Mouse (Mus musculus): ENCODE results near the gene Crip3. TPM values are rescaled to one million over a fixed set of nuclear protein-coding genes. Genes with fewer than 3 reads are reported as not detected.

Crip3 gene
- total and polyA plus RNA-seq, 3 experiments = not detected

- TF ChIP-seq TBP (IDR thresholded peaks at IDR 0.05; ENCODE audit: low read depth, low read length) (no peak), CHD2 (IDR thresholded peaks at IDR 0.05; ENCODE audit: low read length) (no peak), UBTF (IDR thresholded peaks at IDR 0.05; ENCODE audit: borderline replicate concordance, insufficient read depth, low read depth, low read length) (no peak), MAZ (IDR thresholded peaks at IDR 0.05; ENCODE audit: low read depth, low read length) (no peak), POLR2A (IDR thresholded peaks at IDR 0.05; ENCODE audit: control insufficient read depth in 1 of 2, insufficient read depth in 1 of 2, low read depth in 1 of 2, low read length in 2 of 2, poor library complexity in 1 of 2) (no peak), POLR2AphosphoS2 (IDR thresholded peaks at IDR 0.05; ENCODE audit: low read length) (no peak), NRF1 (IDR thresholded peaks at IDR 0.05; ENCODE audit: insufficient read depth, low read depth, low read length, poor library complexity, severe bottlenecking) (no peak), MEF2A (IDR thresholded peaks at IDR 0.05; ENCODE audit: extremely low read depth, insufficient replicate concordance, low read depth, low read length, poor library complexity, severe bottlenecking) (no peak), MAFK (IDR thresholded peaks at IDR 0.05; ENCODE audit: borderline replicate concordance, low read depth, low read length) (no peak), MYC (IDR thresholded peaks at IDR 0.05; ENCODE audit: low read depth, low read length) (no peak), TCF12 (IDR thresholded peaks at IDR 0.05; ENCODE audit: low read depth, low read length) (no peak), ZKSCAN1 (IDR thresholded peaks at IDR 0.05; ENCODE audit: low read depth, low read length) (no peak), E2F4 (IDR thresholded peaks at IDR 0.05; ENCODE audit: borderline replicate concordance, low read depth, low read length) (no peak), KAT2A (conservative IDR thresholded peaks at IDR 0.05; ENCODE audit: low read depth, low read length) (no peak), MXI1 (IDR thresholded peaks at IDR 0.05; ENCODE audit: low read depth, low read length) (no peak), JUND (IDR thresholded peaks at IDR 0.05; ENCODE audit: low read depth, low read length) (no peak), MAX (IDR thresholded peaks at IDR 0.05; ENCODE audit: low read length) (no peak), POLR2AphosphoS5 (IDR thresholded peaks at IDR 0.05; ENCODE audit: borderline replicate concordance, low read depth, low read length) (no peak), ETS1 (IDR thresholded peaks at IDR 0.05; ENCODE audit: low read depth, low read length) (no peak), CTCF (IDR thresholded peaks at IDR 0.05 in 2 of 3, conservative IDR thresholded peaks at IDR 0.05 in 1 of 3; ENCODE audit: control insufficient read depth in 1 of 3, insufficient read depth in 1 of 3, low read depth in 2 of 3, low read length in 3 of 3, poor library complexity in 1 of 3, severe bottlenecking in 1 of 3) (no peak)
- Histone ChIP-seq H3K4me3 (ENCODE audit: control insufficient read depth in 1 of 2, insufficient read depth in 1 of 2, low read depth in 2 of 2, low read length in 2 of 2) (no peak overlapping the region), H3K79me2 (ENCODE audit: control insufficient read depth, insufficient read depth, low read length, poor library complexity) (no peaks in the 10 kb centered on the region), H3K27ac (ENCODE audit: control insufficient read depth, low read depth, low read length) (no peak overlapping the region), H3K27me3 (ENCODE audit: control insufficient read depth in 1 of 2, insufficient read depth in 2 of 2, low read length in 2 of 2) (peaks cover 0 to 3% of the 10 kb centered on the region in 2 experiments; a peak in 1 of 4 replicates), H3K4me1 (ENCODE audit: control insufficient read depth in 1 of 2, insufficient read depth in 2 of 2, low read length in 2 of 2) (no peaks in the 10 kb centered on the region), H3K9ac (ENCODE audit: control insufficient read depth, low read depth, low read length, poor library complexity, severe bottlenecking) (no peak overlapping the region), H3K9me3 (replicated peaks; ENCODE audit: insufficient read depth, low read length) (no peaks in the 10 kb centered on the region), H3K36me3 (ENCODE audit: control insufficient read depth in 1 of 2, insufficient read depth in 2 of 2, low read length in 2 of 2) (no peaks in the 10 kb centered on the region)
- no peak for DNase-seq (ENCODE audit: low read depth, low spot score)
Observed at GRCm38 (mm10) chr17:46444839-46445579, 16.3 kb downstream of the Crip3 start.
